Mouse (Mus musculus) gastrocnemius, adult 8-10 months (tissue): ENCODE results near the gene Pdzd2. TPM values are rescaled to one million over a fixed set of nuclear protein-coding genes. Genes with fewer than 3 reads are reported as not detected.
"Not testable (repeated sequence)": the region's sequence is repeated elsewhere in the genome, so short reads cannot be mapped to it uniquely, and the experiment has no call there.

ENCODE experiments used
- DNase-seq, 2 experiments: peaks; one replicate each; pipeline ENCODE4 v3.0.0; 2022; ENCODE audit warnings: low spot score in 2 of 2
- total RNA-seq, 4 experiments: library from RNA; stranded (reverse); gene quantifications; 2 replicates each; pipeline ENCODE4 v1.2.4; 2022

Gene Pdzd2
- total RNA-seq, 4 experiments from 2014 or later, result 12.9 to 17.2 (median 16.0) TPM

DNA sequence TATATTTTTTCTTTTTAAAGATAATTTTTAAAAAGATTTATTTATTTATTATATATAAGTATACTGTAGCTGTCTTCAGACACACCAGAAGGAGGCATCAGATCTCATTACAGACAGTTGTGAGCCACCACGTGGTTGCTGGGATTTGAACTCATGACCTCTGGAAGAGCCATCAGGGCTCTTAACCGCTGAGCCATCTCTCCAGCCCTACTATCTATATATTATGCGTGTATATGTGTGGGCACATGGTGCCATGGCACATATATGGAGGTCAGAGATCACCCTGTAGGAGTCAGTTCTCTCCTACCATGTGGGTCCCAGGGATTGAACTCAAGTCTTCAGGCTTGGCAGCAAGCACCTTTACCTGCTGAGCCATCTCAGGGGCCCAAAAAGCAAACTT, 359.7 kb downstream of the Pdzd2 start:
- no peak for DNase-seq

DNA sequence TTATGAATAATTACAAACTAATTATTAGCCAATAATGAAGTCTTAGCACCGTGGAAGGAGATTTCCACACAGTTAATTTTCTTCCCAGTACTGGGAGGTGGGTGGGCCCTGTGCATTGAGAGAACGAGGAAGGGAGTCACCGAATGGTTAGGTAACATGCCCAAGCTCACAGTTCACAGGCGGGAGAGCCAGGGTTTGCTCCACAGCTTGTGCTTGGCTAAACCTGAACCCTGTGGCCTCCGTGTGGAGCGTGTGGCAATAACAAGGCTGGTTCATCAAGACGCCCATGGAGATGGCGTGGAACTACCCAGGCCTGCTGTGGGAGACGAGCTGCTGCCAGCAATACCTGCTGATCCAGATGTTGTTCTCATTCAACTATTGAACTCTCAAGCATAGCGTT, 361.9 kb downstream of the Pdzd2 start:
- no peak for DNase-seq

DNA sequence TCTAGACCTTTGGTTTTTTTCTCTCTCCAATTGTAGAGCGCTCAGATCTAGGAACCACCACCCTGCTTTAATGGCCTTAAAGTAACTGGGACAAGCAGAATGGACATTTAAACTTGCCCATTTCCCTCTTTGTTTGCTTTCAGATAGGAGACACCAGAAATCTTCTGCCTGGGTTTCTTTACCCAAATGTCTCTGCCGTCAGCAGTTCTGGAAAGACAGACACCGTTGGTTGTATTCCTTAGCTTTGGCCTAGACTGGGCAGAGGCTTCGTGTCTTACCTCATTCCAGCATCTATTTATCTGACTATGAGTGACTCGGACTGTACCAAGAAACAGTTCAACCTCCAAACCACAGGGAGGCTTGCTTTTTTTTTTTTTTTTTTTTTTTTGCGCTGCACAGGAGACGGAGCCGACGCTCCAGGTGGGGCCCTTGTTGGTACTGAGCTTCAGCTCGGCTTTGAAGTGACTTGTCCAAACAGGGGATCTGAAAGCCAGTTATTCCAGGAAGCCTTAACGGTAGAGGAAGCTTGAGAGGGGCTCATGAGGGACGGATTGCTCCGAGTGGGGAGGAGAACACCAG, 363.1 kb downstream of the Pdzd2 start:
- no peak for DNase-seq

DNA sequence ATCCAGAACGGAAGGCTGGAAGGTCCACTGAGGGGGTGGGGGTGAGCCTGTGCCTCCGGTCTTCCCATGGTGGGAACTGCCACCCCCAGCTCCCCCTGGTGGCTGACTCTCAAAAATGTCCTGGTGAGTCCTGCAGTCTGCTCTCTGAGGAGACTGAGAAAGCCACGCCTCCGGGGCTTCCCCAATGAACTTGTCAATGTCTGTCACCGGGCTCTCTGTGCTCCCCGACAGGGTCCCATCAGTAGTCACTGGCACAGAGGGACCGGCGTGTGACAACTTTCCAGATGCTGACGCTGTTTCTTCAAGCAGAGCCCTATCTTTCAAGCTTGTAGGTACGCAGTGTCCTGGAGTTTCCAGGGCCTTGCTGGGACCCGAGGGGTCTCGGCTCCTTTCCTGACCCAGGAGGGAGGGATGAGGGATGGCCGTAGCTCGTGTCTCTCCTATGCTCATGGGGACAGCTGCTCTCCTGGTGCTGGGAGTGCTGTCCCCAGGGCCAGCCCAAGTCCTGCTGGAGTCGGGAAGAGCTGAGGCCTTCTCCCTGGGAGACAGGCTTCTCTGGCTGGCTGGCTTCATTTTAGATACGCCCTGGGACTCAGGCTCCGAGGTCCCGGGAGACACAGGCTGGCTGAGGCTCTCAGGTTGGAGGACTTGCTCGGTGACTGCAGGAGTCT, 363.9 kb downstream of the Pdzd2 start:
- DNase-seq, result peak; percentile 65 to 75

DNA sequence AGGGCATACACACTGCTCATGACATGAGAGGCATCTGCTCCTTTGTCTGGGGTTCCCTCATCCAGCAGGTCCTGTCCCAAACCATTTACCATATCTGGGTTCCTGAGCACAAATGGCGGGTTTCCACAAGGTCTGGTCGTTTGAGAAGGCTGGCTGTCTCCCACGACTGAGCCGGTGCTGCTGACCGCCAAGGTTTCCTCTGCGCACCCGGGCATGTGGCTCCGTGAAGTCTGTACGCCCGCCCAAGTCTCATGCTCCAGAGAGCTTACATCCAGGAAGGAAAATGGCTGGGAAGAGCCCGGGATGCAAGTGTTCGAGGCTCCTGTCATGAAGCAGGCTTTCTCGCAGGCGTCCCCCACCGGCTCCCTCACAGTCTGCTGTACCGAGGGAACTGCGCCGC, 364.8 kb downstream of the Pdzd2 start:
- DNase-seq, result no peak

DNA sequence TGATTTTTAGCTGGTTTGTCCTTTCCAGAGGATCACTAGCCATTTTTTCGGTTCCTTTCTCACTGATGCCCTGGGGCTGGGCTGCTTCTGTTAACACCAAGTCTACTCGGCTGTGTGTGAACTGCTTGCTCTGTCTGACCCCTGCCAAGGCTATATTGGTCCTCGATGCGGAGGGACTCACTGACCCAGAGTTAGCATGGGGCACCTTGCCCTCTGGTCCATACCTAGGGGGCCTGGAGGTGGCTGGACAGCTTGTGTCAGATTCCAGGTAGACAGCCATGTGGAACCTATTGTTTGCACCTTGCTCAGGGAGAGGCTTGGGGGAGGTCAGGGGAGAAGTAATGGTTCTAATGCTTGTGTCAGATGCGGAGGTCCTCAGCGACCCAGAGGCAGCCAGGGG, 365.8 kb downstream of the Pdzd2 start:
- DNase-seq, result no peak

DNA sequence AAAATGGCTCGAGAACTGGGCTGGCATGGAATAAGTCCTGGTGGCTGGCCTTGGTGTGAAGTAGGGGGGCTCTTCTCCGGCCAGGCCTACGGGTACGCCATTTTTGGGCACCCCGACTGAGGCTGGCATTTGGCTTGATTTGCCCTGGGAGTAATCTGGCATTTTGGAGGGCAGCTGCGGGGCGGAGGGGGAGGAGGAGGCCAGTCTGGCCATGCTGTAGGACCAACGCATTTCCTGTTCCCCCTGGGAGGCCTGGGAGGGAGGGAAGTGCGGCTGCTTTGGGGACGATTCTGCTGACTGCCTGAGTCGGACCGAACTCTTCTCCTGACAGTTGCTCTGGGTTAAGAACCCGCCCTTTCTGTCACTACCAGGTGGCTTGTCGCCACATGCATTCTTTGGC, 366.2 kb downstream of the Pdzd2 start:
- no peak for DNase-seq

DNA sequence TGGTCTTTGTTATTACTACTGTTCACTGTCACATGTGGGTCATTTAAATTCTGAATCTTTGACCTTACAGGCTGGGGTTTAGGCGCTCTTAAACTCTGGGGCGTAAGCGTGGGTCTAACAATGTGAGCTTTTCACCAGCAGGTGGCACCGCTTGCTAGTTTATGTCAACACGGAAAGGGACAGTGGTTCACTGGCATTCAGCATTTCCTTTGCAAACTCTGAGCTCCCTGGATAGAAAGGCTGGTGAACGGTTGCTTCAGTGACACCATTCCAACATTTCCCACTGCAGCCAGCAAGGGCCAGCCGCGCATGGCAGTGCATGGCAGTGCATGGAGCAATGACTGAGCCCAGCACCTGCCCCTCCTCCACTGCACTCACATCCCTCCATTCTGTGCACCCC, 368.5 kb downstream of the Pdzd2 start:
- DNase-seq, result peak; percentile 30 to 51

DNA sequence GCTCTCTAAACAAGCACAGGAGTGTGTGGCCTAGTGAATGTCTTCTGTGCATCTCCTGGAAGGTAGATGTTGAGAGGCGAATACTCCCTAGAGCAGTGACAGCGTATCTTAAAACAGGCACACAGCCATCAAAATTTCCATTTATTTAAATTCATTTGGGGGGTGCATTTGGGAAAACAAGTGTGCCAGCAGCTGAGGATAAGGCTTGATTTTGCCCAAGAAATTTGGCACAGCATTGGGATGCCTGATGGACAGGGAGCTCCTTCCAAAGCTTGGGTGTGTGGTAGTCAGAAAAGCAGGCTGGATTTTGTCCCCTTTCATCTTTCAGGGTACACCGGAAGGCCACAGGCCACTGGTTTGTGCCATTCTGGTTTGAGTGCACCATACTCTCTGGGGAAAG, 369.6 kb downstream of the Pdzd2 start:
- no peak for DNase-seq

DNA sequence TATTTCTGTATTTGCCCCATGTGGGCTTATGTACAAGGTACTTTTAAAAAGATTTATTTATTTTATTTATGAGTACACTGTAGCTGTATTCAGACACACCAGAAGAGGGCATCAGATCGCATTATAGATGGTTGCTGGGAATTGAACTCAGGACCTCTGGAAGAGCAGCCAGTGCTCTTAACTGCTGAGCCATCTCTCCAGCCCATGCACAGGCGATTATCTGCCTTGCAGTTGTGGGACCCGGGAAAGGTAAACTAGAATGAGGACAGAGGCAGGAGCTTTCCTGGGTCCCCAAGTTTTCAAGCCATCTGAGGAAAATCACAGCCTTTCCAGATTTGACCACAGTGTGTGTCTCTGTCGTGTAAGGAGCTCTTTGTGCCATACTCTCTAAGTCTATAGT, 370.9 kb downstream of the Pdzd2 start:
- DNase-seq, result no peak

DNA sequence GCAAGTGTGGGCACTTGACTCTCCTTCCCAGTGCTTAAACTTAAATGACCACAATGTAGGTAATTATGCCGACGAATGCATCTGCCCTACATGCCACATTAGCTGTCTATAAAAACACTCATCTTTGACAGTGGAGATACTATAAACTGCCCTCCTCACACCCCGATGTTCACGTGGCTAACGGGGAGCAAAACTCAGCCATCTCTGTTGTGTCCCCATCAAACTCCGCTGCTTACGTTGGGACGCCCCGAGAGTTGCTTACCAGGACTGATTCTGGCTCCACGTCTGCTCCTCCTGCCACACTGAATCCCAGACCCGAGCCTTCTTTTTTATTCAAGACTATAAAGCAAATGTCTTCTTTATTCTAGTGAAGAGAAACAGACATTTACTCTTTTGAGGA, 371.4 kb downstream of the Pdzd2 start:
- DNase-seq, result no peak

DNA sequence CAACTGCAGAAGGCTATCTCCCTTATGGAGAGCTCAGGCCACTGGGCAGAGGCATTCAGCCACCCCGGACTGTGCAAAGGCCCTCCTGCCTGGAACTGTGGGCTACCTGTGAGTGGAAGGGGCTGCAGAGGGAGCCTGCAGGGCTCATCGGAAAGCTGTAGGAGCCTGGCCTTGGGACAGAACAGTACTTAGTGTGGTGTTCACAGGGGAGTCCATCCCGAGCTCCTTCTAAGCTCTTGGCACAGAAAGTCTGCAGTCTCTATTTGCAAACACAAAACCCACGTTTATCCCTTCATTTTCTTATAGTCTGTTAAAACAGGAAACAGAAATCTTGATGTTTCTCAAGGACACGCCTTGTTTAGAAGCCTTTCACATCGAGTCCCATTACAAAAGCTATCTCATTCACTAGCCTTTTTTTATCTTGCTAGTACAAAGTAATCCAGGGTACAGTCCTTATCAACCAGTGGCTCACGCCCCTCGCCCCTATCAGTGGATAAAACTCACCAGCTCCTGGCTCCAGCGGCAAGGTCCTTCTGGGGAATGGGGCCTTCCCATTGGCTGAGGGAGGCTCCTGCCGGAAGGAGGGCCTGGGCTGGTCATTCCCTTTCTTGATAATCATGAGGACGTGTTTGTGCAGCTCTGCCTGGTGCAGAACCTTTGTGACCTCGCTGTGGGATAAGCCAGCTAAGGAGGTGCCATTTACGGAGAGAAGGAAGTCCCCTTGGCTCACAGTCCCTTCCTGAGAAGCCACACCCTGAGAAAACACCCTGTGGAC, 372.2 kb downstream of the Pdzd2 start:
- no peak for DNase-seq

DNA sequence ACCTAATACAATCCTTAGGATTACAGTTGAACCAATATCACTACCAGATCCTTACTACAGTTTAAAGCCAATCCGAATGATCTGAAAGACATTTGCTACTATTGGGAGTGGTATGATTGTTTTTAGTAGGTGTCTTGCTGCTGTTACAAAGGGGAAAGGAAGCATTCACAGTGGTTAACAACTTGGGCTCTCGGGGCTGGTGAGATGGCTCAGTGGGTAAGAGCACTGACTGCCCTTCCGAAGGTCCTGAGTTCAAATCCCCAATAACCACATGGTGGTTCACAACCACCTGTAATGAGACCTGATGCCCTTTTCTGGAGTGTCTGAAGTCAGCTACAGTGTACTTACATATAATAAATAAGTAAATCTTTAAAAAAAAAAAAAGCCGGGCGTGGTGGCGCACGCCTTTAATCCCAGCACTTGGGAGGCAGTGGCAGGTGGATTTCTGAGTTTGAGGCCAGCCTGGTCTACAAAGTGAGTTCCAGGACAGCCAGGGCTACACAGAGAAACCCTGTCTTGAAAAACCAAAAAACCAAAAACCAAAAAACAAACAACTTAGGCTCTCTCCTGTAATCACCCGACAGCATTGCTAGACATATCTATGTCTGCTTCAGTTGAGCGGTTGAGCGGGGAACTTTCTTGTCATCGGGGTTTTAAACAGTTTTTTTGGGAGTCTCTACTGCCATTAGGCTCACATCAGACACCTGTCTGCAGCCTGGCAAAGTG, 373.0 kb downstream of the Pdzd2 start:
- DNase-seq, result not testable (repeated sequence)

DNA sequence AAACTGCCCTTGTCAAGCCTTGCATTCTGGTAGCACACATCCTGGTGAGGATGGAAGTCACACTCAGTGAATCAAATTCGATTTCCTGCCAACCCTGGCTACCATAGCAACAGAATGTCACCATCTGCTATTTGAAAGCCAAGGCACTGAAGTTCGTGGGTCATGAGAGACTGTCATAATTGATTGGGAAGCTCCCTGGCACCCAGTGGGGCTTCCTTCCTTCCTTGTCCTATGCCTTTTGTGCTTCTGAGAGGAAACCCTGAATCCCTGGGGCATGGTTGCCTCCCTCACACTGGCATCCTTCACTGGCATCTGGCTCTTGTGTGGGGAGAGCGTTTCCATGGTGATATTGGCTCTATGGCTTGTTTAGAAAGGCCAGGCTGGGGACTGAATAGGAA, 373.7 kb downstream of the Pdzd2 start:
- DNase-seq, result no peak

DNA sequence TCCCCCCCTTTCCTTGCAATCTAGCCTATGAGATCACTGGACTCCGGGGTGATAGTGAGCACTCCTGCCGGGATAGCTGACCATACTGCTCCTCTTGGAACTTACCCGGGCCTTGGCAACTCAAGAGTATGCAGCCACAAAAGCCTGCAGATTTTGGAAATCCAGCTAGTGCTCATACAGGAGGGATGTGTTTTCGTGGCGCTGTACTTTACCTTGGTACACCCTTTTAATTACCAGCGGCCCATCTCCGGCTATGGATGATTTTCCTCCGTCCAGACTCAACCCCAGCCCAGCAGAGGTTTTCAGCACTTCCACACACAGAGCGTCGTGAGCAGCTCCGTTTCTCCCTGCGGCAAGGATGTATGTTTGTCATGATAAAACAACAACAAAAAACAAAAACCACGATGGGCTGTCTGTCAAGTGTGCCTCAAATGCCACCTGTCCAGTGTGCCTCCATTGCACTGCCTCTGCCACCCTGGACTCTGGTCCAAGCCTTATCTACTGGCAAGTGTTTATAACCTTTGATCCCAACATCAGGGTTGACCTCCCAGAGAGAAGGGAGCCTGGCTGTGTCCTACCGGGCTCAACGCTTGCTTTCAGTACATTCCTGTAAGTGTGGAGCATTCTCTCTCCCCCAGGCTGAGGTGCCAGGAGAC, 374.2 kb downstream of the Pdzd2 start:
- no peak for DNase-seq

DNA sequence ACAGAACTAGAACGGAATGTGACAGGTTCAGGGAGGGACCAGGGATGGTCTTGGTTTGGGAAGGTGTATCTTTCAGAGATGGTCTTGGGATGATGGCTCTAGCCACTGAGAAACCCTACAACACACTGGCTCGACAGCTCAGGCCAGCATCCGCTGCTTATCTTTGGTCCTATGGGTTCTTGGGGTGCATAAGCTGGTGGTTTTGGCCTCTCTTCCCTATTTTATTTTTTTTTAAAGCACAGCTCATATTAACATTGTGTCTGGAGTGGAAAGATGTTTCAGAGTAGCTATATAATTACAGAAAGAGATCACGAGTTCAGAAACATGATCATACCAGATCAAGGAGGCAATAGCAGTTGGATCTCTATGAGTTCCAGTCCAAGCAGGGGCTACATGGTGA, 375.6 kb downstream of the Pdzd2 start:
- DNase-seq, result no peak

DNA sequence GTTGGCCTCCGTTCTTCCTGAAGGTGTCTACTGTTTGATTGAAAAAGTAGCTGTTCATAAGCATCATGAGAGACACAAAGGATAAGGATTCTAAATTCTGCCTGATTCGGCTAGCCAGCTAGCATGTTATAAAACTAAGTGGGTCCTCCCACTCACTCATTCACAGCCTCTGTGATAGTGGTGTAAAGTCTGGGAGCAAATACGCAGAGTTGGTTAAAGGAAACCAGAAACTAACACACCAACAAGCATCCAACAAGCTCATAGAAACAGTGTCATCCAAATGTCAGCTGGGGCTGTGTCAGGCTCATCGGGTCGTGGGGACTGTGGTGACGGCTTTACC, 377.1 kb downstream of the Pdzd2 start:
- DNase-seq, result no peak

DNA sequence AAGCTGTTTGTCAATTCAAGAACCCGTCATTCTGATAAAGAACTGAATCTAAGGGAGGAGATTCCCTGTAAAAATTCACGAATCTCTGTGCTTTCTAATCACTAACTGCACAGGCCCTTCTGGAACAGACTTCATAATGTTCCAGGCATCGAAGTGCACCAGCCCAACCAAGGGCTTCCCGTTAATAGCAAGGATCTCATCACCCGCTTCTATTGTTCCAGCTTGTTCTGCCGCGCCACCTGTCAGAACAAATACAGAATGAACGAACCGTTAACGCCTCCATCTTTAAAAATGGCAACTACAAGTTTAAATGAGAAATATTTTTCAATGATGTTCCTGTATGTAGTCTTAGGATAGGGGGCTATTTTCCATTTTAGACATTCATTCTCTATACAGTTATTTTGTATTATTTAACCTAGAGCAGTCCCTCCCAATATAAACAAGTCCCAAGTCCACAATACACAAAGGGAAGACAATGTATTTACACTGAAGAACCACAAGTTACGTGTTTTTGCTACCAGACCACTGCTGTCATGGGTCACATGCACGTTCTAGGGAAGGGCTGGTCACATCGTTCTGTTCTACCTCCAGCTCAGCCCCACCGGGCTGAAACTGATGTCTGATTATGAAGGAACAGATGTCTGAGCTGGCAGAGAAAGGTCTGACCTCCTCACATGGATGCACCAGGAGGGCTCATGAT, 377.6 kb downstream of the Pdzd2 start:
- DNase-seq, result no peak

DNA sequence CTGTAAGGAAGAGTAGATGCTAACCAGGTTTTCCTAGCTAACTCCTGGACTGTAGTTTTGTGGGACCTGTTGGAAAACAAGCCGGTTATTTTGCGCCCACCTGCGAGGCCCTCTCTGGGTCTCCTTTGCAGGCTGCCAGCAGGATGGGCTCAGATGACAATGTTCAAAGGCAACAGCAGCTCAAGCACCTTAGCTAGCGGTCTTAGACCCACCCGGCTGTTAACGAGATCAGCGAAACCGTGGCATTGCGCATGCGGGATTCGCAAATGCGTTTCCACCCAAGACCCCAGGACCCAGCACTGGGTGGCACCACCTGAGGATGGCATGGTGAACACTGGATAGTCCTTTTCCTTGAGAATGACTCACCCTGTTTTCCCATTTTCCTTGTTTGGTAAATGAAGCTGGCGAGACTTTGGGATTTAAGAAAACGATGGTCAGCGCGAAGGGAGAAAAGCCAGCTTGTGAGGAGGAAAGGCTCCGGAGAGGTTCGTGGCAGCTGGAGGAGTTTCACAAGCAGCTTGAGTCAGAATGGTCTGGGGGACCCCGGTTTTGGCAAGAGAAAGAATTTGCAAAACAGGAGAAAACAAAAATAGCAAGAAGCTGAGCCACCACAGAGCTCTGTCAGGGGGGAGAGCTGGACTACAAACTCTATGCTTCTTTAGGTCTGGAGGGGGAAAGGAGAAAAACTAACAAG, 379.1 kb downstream of the Pdzd2 start:
- no peak for DNase-seq

DNA sequence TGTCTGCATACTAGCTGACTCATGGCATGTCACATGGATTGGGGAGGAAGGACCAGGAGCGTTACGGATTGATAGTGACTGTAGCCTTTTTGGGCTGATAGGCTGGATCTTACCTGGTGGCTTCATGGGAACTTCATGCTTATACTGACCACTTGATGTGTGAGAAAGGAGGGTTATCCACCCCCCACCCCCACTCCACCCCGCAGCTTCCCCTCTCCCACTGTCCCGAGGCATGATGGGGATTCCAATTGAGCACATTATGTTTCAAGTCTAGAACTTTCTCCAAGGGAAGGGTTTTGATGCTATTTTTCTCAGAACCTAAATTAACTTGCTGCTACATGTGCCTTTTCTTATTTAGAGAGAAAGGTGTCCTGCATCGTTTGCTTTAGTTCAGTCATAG, 381.3 kb downstream of the Pdzd2 start:
- no peak for DNase-seq

DNA sequence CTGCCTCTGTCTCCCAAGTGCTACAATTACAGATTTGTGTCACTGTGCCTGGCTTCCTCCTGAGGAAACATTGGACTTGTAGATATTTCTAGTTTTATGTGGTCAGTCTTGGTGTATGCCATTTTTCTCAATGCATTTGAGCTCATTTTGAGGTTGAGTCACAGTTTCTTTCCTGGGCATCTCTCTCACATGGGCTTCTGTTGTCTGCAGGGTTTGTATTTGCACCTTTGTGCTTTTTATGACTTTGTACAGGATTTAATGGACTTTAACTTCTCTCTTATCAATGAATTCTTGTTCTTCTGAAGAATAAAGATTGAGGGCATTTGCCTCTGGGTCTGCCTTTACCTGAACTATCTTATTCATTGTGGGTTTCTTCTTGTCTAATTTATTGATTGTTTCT, 382.3 kb downstream of the Pdzd2 start:
- DNase-seq, result no peak
